ENCODE assay signal across 16 mouse cellular contexts in genomic region chr4:53830016-53830415, GRCm38 (mm10).
"Had no signal": no experiment of that assay in that cellular context is flagged by ENCODE, and none has a peak within 500 bp of the region (broad histone marks: within the 10 kb centered on the region; RNA-seq: fewer than 3 reads in every experiment).

No protein-coding gene starts in this region.

- DNase-seq: kidney, postnatal 14 days; lung, postnatal 14 days; right cerebral cortex, postnatal 4 days; spleen, adult 18-20 months; thymus, adult 2 months; thymus, postnatal 25 days had no signal

- H3K27ac ChIP-seq: kidney, embryonic 15.5 days; left cerebral cortex, adult 2 months; limb, embryonic 10.5 days; liver, embryonic 12.5 days; lung, embryonic 15.5 days; macrophage; midbrain, embryonic 12.5 days; neural tube, embryonic 15.5 days; stomach, embryonic 15.5 days had no signal

- H3K4me3 ChIP-seq: kidney, embryonic 15.5 days; left cerebral cortex, adult 2 months; limb, embryonic 10.5 days; liver, embryonic 12.5 days; lung, embryonic 15.5 days; megakaryocyte, embryonic 14.5 days; midbrain, embryonic 12.5 days; neural tube, embryonic 15.5 days; stomach, embryonic 15.5 days had no signal
